Mouse (Mus musculus) urinary bladder, adult 2 months (tissue): ENCODE measurements around the gene Msh2. TPM values are rescaled to one million over a fixed set of nuclear protein-coding genes. Genes with fewer than 3 reads are reported as not detected.

Experiments
- DNase-seq: peaks from one replicate; pipeline ENCODE4 v3.0.0; 2022; ENCODE audit warnings: low spot score
- polyA plus RNA-seq: library from polyadenylated mRNA; depleted of rRNA; stranded (reverse); fragments of >200 nt; gene quantifications from 2 replicates; pipeline ENCODE4 v1.2.3, GENCODE M21; 2012; rRNA removed

Gene Msh2
- polyA plus RNA-seq, 1 experiment, result 19.0 TPM

GRCm38 (mm10) chr17:87698996-87699765, 27.1 kb downstream of the Msh2 start:
- DNase-seq, result no peak

DNA sequence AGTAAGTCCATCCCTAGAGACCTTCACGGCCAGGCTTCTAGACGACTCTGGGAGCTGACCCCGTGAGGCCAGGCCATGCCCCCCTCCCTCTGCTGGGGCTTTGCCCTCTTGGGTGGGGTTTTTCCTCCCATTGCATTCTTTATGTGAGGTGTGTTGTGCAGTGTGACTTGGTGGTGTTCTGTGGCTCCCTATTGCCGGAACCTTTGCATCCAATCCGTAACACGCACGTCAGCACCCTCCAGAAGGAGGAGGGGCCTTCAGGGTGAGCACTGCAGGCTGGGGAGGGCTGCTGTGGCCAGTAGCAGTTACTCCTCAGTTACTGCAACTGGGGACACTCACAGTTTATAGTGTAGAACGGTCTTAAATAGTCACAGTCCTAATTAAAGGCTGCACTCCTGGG, 28.0 kb downstream of the Msh2 start:
- DNase-seq, result no peak

GRCm38 (mm10) chr17:87724727-87725126, 52.6 kb downstream of the Msh2 start:
- no peak for DNase-seq

- DNase-seq, result no peak
Observed at GRCm38 (mm10) chr17:87726489-87727356, 54.6 kb downstream of the Msh2 start.

DNA sequence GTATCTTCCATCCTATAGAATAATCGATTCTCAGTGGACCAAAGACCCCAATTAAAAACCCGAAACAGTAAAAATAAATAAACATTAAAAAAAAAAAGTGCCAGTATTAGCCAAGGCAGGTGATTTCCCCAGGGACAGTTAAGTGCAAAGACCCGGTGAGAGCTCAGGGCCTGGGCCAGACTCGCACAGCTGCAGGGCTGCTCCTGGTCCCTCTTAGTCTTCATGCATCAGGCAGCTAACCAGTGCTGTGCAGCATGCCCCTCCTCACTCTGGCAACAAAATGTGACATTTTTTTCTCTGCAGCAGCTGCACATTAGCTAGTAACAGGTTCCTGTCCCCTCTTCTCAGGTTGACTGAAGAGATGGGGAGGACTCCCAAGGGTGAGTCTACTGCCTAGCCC, 59.8 kb downstream of the Msh2 start:
- DNase-seq, result no peak

DNA sequence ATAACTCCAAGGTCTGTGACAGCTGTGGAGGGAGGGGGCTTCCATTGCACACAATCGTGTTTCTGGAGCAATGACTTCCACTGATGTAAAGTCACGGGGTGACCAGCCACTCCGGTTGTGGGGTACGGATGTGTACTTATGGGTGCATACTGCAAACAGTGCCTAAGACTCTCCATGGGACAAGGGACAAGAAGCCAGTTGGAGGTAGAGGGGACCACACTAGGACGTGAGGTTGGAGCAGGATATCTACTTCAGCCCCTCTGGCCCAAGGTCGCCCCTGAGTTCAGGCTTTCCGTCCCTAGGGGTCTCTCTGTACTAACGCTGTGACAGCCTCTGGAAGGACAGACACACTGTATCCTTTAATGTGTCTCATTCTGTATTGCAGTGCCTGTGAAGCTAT, 62.3 kb downstream of the Msh2 start:
- no peak for DNase-seq

DNA sequence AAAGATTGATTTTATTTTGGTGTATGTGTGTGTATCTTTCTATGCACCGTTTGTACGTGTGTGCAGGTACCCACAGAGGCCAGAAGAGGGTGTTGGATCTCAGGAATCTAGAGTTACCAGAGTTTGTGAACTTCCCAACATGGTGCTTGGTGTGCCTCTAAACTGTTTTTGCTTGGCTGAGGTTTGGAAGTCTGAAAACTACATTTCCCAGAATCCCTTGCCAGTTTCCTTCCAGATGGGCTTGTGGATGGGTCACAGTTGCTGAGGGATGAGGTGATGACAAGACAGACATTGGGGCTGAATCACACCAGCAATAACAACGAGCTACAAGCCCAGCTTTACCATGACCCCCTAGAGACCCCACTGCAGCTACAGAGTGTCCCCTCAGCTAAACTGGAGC, 65.0 kb downstream of the Msh2 start:
- no peak for DNase-seq

GRCm38 (mm10) chr17:87739835-87740234, 67.7 kb downstream of the Msh2 start:
- no peak for DNase-seq

GRCm38 (mm10) chr17:87744985-87745925, 73.1 kb downstream of the Msh2 start:
- DNase-seq, result no peak

DNA sequence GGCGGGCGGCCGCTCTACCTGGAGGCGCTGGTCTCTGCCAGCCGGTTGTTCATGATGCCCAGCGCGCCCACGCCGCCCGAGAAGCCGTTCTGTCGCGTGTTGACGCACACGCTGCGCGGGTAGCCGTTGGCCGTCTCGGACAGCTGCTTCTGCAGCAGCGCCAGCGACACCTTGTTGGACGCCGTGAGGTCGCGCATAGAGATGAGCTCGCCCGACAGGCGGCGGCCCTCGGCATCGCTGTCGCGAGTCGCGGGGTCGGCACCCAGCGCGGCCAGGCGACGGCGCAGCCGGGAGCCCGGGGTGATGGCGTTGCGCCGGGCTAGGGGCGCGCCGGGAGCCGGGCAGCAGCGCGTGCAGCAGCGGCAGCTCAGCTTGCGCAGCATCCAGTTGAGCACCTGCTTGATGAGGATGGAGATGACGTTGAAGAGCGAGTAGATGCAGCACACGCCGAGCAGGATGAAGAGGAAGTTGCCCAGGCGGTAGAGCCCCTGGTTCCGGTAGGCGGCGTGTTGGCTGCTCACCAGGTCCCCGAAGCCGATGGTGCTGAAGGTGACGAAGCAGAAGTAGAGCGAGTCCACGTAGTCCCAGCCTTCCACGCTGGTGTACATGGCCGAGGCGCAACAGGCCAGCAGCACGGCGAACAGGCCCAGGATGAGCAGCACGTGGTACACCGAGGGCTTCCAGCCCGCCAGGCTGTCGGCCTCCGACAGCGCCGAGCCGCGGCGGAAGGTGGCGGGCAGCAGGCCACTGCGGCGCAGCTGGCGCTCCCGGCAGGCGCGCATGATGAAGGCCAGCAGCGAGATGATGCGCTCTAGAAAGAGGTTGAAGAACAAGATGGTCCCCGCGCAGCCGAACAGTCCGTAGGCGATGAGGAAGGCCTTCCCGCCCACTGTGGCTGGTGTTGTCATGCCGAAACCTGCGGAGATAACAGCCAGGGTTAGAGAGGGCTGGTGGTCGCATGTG, 74.1 kb downstream of the Msh2 start:
- no peak for DNase-seq

- DNase-seq, result no peak
Observed at GRCm38 (mm10) chr17:87760315-87760714, 88.2 kb downstream of the Msh2 start.

- no peak for DNase-seq
Observed at GRCm38 (mm10) chr17:87763146-87763545, 91.0 kb downstream of the Msh2 start.

DNA sequence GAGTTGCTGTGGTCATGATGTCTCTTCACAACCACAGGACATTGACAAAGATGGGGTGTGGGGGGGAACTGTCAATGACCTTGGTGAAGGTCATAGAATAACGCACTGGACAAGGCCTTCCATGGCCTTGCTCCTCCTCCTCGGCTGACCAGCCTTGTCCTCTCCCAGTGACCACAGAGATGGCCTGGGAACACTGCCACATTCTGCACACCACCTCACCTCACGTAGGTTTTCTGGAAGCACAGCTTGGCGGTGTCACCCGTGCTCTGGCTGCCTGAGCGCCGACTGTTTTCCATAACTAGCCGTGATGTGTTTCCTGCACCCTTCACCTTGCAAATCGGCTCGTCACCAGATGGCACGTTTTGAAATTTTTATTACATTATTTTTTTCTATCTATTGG, 92.9 kb downstream of the Msh2 start:
- DNase-seq, result no peak

DNA sequence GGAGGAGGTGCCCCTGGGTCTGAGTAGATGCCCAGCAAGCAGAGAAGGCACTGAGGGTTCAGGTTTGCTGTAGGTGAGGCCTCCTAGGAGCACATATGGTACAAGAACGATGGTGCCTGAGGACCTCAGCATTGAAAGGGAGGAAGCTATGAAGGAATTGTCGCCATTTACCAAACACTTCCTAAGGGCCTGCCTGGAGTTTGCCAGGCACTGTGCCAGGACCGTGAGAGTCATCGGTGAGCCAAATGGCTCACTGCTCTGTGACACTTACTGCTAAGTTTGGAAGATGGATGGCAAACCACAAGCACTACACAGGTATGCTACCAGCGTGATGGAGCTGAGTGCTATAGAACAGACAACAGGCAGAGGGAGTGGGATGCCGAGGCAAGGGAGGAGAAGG, 94.8 kb downstream of the Msh2 start:
- DNase-seq, result no peak

- DNase-seq, result no peak
Observed at GRCm38 (mm10) chr17:87770766-87771165, 98.6 kb downstream of the Msh2 start.

DNA sequence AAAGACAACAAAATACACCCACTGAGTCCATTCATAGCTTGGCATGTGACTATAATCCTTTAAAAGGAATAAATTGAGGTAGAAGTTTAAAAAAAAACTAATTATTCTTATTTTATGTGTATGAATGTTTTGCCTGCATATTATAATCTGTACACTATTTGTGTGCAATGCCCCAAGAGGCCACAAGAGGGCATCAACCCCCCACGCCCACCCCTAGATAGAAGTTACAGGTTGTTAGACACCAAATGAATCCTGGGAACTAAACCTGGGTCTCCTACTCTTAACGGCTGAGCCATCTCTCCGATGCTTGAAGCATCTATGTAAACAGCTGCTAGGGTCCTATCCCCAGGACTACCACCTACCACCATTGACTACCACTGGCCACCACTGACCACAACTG, 101.0 kb downstream of the Msh2 start:
- no peak for DNase-seq

Other genes with a start within 250 kb of the Msh2 start
- gene Stpg4, start 244.6 kb upstream of the Msh2 start, polyA plus RNA-seq, result not detected in 2 replicates
- 1,162 and 1,245 TPM in 2 replicates for gene Calm2, start 225.4 kb upstream of the Msh2 start, polyA plus RNA-seq
- gene Epcam, start 36.4 kb upstream of the Msh2 start, polyA plus RNA-seq, result 54.9 and 57.1 TPM in 2 replicates
- 0.03 TPM in 1 of 2 replicates, not detected in the other for gene Kcnk12, start 125.7 kb downstream of the Msh2 start, polyA plus RNA-seq
- gene Rpl36-ps4, start 248.6 kb downstream of the Msh2 start, polyA plus RNA-seq, result not detected in 2 replicates